Mouse (Mus musculus): ENCODE measurements around the gene Akr1c18.

GRCm38 (mm10) chr13:4192511-4192910 is 42.1 kb upstream of the Akr1c18 start:
- TF ChIP-seq CTCF (IDR thresholded peaks at IDR 0.05; ENCODE audit: low read depth) = no peak
- no peak for TF ChIP-seq EP300 (optimal IDR thresholded peaks at IDR 0.05)

Data from stomach, postnatal 0 days (tissue).